In genomic region chr9:54784003-54784402, GRCm38 (mm10) we compare ENCODE assay signal across 14 mouse cellular contexts. TPM values are rescaled to one million over a fixed set of nuclear protein-coding genes. Genes with fewer than 3 reads are reported as not detected.
DNase-seq lines count a peak whose midpoint lies in the region; ATAC-seq and TF ChIP-seq lines count a peak whose summit lies in the region.
"Had no signal": no experiment of that assay in that cellular context is flagged by ENCODE, and none has a peak within 500 bp of the region (broad histone marks: within the 10 kb centered on the region; RNA-seq: fewer than 3 reads in every experiment).

No protein-coding gene starts in this region.

- WGBS in intestine, embryonic 14.5 days, result 26% methylated on average over 3 of the region's 3 CpGs
- WGBS in intestine, postnatal 0 days, result 69% methylated on average over 3 of the region's 3 CpGs
- WGBS in embryonic facial prominence, embryonic 15.5 days, result 23% methylated on average over 3 of the region's 3 CpGs
- 47% methylated on average over 3 of the region's 3 CpGs for WGBS in neural tube, embryonic 11.5 days

- no peaks in the 10 kb centered on the region for H3K27me3 ChIP-seq in intestine, embryonic 14.5 days (replicated peaks; ENCODE audit: control insufficient read depth, insufficient read depth, low read length)
- no peaks in the 10 kb centered on the region for H3K27me3 ChIP-seq in intestine, postnatal 0 days (replicated peaks; ENCODE audit: control insufficient read depth, insufficient read depth, low read length)
- H3K27me3 ChIP-seq in embryonic facial prominence, embryonic 15.5 days, result no peaks in the 10 kb centered on the region
- no peaks in the 10 kb centered on the region for H3K27me3 ChIP-seq in neural tube, embryonic 11.5 days (ENCODE audit: control insufficient read depth, insufficient read depth, low read length)

- H3K4me3 ChIP-seq in intestine, embryonic 14.5 days (ENCODE audit: low read depth, low read length), result no peak overlapping the region
- H3K4me3 ChIP-seq in intestine, postnatal 0 days (ENCODE audit: low read depth, low read length), result no peak overlapping the region
- no peak overlapping the region for H3K4me3 ChIP-seq in embryonic facial prominence, embryonic 15.5 days (replicated peaks)
- H3K4me3 ChIP-seq in neural tube, embryonic 11.5 days (ENCODE audit: low read depth, low read length), result no peak overlapping the region
- H3K4me3 ChIP-seq: liver, embryonic 13.5 days had no signal

- H3K36me3 ChIP-seq in intestine, embryonic 14.5 days (ENCODE audit: control insufficient read depth, insufficient read depth, low read length), result no peaks in the 10 kb centered on the region
- H3K36me3 ChIP-seq in intestine, postnatal 0 days (ENCODE audit: control insufficient read depth, insufficient read depth), result no peaks in the 10 kb centered on the region
- H3K36me3 ChIP-seq in embryonic facial prominence, embryonic 15.5 days, result no peaks in the 10 kb centered on the region
- no peaks in the 10 kb centered on the region for H3K36me3 ChIP-seq in neural tube, embryonic 11.5 days (ENCODE audit: control insufficient read depth, insufficient read depth, low read length)
- H3K36me3 ChIP-seq: liver, embryonic 13.5 days had no signal

- no peak for TF ChIP-seq CTCF in intestine, postnatal 0 days (IDR thresholded peaks at IDR 0.05; ENCODE audit: low read depth)

- H3K9ac ChIP-seq in intestine, embryonic 14.5 days (ENCODE audit: low read length), result no peak overlapping the region
- no peak overlapping the region for H3K9ac ChIP-seq in intestine, postnatal 0 days (ENCODE audit: low read depth, low read length)
- H3K9ac ChIP-seq in embryonic facial prominence, embryonic 15.5 days, result no peak overlapping the region
- no peak overlapping the region for H3K9ac ChIP-seq in neural tube, embryonic 11.5 days (ENCODE audit: low read length)
- H3K9ac ChIP-seq: forebrain, postnatal 0 days; liver, embryonic 13.5 days had no signal

- peak; percentile 6 for DNase-seq in adrenal gland, postnatal 14 days
- DNase-seq in adrenal gland, adult 2 months, result no peak
- no peak for DNase-seq in intestine, embryonic 14.5 days (ENCODE audit: low spot score)
- peak; percentile 20 for DNase-seq in neural tube, embryonic 11.5 days (ENCODE audit: low spot score)
- no peak for DNase-seq in thymus, postnatal 0 days (ENCODE audit: low spot score)
- no peak for DNase-seq in left cerebral cortex, adult 9 months (ENCODE audit: low spot score in 2 of 2)
- DNase-seq: cerebellum, adult 18-20 months; forebrain, postnatal 0 days; kidney, adult 8-10 months; liver, embryonic 13.5 days; midbrain, embryonic 14.5 days had no signal

- no peak overlapping the region for H3K4me2 ChIP-seq in intestine, embryonic 14.5 days (ENCODE audit: low read length)
- no peak overlapping the region for H3K4me2 ChIP-seq in intestine, postnatal 0 days (replicated peaks; ENCODE audit: low read depth)
- H3K4me2 ChIP-seq in embryonic facial prominence, embryonic 15.5 days (replicated peaks), result no peak overlapping the region
- H3K4me2 ChIP-seq in neural tube, embryonic 11.5 days (ENCODE audit: low read depth), result no peak overlapping the region
- H3K4me2 ChIP-seq: liver, embryonic 13.5 days had no signal

- peaks cover 31% of the 10 kb centered on the region for H3K4me1 ChIP-seq in intestine, embryonic 14.5 days (replicated peaks; ENCODE audit: control insufficient read depth, insufficient read depth, low read length)
- no peaks in the 10 kb centered on the region for H3K4me1 ChIP-seq in intestine, postnatal 0 days (replicated peaks; ENCODE audit: control insufficient read depth, insufficient read depth, low read length)
- H3K4me1 ChIP-seq in embryonic facial prominence, embryonic 15.5 days, result peaks cover 44% of the 10 kb centered on the region
- no peaks in the 10 kb centered on the region for H3K4me1 ChIP-seq in neural tube, embryonic 11.5 days (ENCODE audit: control insufficient read depth, insufficient read depth, low read length)
- H3K4me1 ChIP-seq: liver, embryonic 13.5 days had no signal

- 0 out of 2 replicates have a peak, but pooled peaks have one; percentile 19 for ATAC-seq in intestine, embryonic 14.5 days (replicated peaks; ENCODE audit: low FRiP score, low TSS enrichment, low read depth)
- no peak for ATAC-seq in intestine, postnatal 0 days
- ATAC-seq in embryonic facial prominence, embryonic 15.5 days (ENCODE audit: insufficient number of reproducible peaks, low FRiP score, low TSS enrichment, low read depth), result peak; percentile 31; the same call in 1 of the 2 replicates
- ATAC-seq in neural tube, embryonic 11.5 days (ENCODE audit: insufficient read depth, low FRiP score, low TSS enrichment), result no peak
- ATAC-seq: forebrain, postnatal 0 days had no signal

- H3K9me3 ChIP-seq in intestine, embryonic 14.5 days (ENCODE audit: control insufficient read depth, low read length), result no peaks in the 10 kb centered on the region
- no peaks in the 10 kb centered on the region for H3K9me3 ChIP-seq in intestine, postnatal 0 days (ENCODE audit: control insufficient read depth)
- H3K9me3 ChIP-seq in embryonic facial prominence, embryonic 15.5 days (replicated peaks), result no peaks in the 10 kb centered on the region
- H3K9me3 ChIP-seq in neural tube, embryonic 11.5 days (ENCODE audit: control insufficient read depth, low read length), result no peaks in the 10 kb centered on the region
- H3K9me3 ChIP-seq: liver, embryonic 13.5 days had no signal

- no peak overlapping the region for H3K27ac ChIP-seq in intestine, embryonic 14.5 days (ENCODE audit: low read depth)
- no peak overlapping the region for H3K27ac ChIP-seq in intestine, postnatal 0 days (ENCODE audit: low read depth, low read length)
- H3K27ac ChIP-seq in embryonic facial prominence, embryonic 15.5 days (replicated peaks), result peak overlapping the region; percentile 60
- no peak overlapping the region for H3K27ac ChIP-seq in neural tube, embryonic 11.5 days (ENCODE audit: low read depth, low read length)
- H3K27ac ChIP-seq: liver, embryonic 13.5 days had no signal

RNA-seq across cellular contexts. Expression of gene Crabp1, which starts 19.5 kb away (rescaled TPM):
- 6.5 and 8.2 TPM in 2 replicates for total RNA-seq in adrenal gland, postnatal 14 days (2021)
- total RNA-seq in adrenal gland, adult 2 months (2021), result 10 to 100 TPM in 1 of 2 experiments, 1 to 10 TPM in 1; 9.1 to 13.6 TPM
- polyA plus RNA-seq in adrenal gland, adult 2 months (2012; rRNA removed), result 19.9 and 30.1 TPM in 2 replicates
- 15.9 and 22.6 TPM in 2 replicates for polyA plus RNA-seq in intestine, embryonic 14.5 days (2014; fragmentation: Nextera tagmentation; extraction: Ambion mirVana)
- 3.2 and 3.5 TPM in 2 replicates for polyA plus RNA-seq in intestine, postnatal 0 days (2015; fragmentation: Nextera tagmentation; extraction: Ambion mirVana)
- polyA plus RNA-seq in embryonic facial prominence, embryonic 15.5 days (2015; fragmentation: Nextera tagmentation; extraction: Ambion mirVana), result 472 and 489 TPM in 2 replicates
- polyA plus RNA-seq in neural tube, embryonic 11.5 days (2014; fragmentation: Nextera tagmentation; extraction: Ambion mirVana), result 719 and 730 TPM in 2 replicates
- 7.8 and 8.1 TPM in 2 replicates for polyA plus RNA-seq in thymus, postnatal 0 days (2015; fragmentation: Nextera tagmentation; extraction: Ambion mirVana)
- total RNA-seq: neutrophil, adult 5-6 weeks had no signal

RNA-seq across cellular contexts. Expression of gene Wdr61, which starts 49.7 kb away (rescaled TPM):
- 71.9 and 72.6 TPM in 2 replicates for total RNA-seq in adrenal gland, postnatal 14 days (2021)
- 10 to 100 TPM; 57.4 to 62.8 TPM for total RNA-seq in adrenal gland, adult 2 months (2021)
- 10.4 and 10.5 TPM in 2 replicates for polyA plus RNA-seq in adrenal gland, adult 2 months (2012; rRNA removed)
- polyA plus RNA-seq in intestine, embryonic 14.5 days (2014; fragmentation: Nextera tagmentation; extraction: Ambion mirVana), result 162 and 170 TPM in 2 replicates
- polyA plus RNA-seq in intestine, postnatal 0 days (2015; fragmentation: Nextera tagmentation; extraction: Ambion mirVana), result 108 and 111 TPM in 2 replicates
- 142 and 143 TPM in 2 replicates for polyA plus RNA-seq in embryonic facial prominence, embryonic 15.5 days (2015; fragmentation: Nextera tagmentation; extraction: Ambion mirVana)
- polyA plus RNA-seq in neural tube, embryonic 11.5 days (2014; fragmentation: Nextera tagmentation; extraction: Ambion mirVana), result 145 and 147 TPM in 2 replicates
- 154 and 174 TPM in 2 replicates for polyA plus RNA-seq in thymus, postnatal 0 days (2015; fragmentation: Nextera tagmentation; extraction: Ambion mirVana)

Comparison
In these comparisons a context has a peak if more than half of its experiments do, and no peak if none do; other contexts are left out.
1. DNase-seq: peak in adrenal gland, postnatal 14 days (single experiment) and neural tube, embryonic 11.5 days (single experiment); none in adrenal gland, adult 2 months (single experiment), intestine, embryonic 14.5 days (single experiment), thymus, postnatal 0 days (single experiment) and left cerebral cortex, adult 9 months (0 of 2).
2. ATAC-seq: peak in intestine, embryonic 14.5 days (single experiment) and embryonic facial prominence, embryonic 15.5 days (single experiment); none in intestine, postnatal 0 days (single experiment) and neural tube, embryonic 11.5 days (single experiment).
3. RNA of gene Crabp1, which starts 19.5 kb away (polyA plus RNA-seq): 719 to 730 TPM in neural tube, embryonic 11.5 days and 472 to 489 TPM in embryonic facial prominence, embryonic 15.5 days; 19.9 to 30.1 TPM in adrenal gland, adult 2 months, 15.9 to 22.6 TPM in intestine, embryonic 14.5 days, 7.8 to 8.1 TPM in thymus, postnatal 0 days and 3.2 to 3.5 TPM in intestine, postnatal 0 days; every median in the first group is over 10 times any median in the second.